Mouse (Mus musculus) CH12F3 (cell line): ENCODE results near the gene Arhgap45.
"Not testable (repeated sequence)": the region's sequence is repeated elsewhere in the genome, so short reads cannot be mapped to it uniquely, and the experiment has no call there.

ENCODE experiments used
- in situ Hi-C: fragments of 300-500 bp; cut with MboI; formaldehyde crosslinking; loops from 2 replicates; pipeline ENCODE4 v1.14.3; 2020; ENCODE audit warnings: low sequenced_read_pairs

The Arhgap45 gene

DNA sequence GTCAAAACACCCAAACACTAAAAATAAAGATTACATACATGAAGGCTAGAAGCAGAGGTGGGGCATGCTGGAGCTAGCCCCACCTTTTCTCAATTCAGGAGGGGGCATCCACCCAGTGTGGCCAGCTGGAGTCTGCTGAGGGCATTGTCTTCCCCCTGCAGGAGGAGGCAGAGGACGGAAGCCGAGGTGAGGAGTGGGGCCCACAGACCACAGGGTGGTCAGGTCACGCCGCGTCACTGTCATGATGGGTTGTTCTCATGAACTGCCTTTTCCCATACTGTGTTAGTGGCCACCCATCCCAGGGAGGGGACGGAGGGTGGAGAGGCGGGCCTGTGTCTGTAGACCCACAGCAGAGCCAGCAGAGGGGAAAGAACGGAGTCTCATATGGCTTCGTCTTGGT lies 13.7 kb downstream of the Arhgap45 start:
- in situ Hi-C loops: no loop called here

DNA sequence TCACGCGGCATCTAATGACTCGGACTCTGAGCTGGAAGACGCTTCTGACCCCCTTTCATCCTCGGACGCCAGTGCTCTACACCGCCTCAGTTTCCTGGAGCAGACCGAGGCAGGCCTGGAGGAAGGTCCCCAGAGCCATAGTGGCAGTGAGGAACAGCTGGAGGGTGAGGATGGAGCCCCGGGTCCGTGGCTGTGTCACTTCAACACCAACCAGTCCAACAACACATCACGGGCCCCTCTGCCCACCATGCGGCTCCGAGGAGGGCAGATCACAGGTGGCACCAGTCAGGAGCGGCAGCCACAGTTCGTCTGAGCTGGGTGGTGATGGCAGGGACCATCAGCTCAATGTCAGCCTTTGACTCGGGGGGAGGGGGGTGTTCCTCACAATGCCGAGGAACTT lies 14.3 kb downstream of the Arhgap45 start:
- in situ Hi-C loops: no loop called here

DNA sequence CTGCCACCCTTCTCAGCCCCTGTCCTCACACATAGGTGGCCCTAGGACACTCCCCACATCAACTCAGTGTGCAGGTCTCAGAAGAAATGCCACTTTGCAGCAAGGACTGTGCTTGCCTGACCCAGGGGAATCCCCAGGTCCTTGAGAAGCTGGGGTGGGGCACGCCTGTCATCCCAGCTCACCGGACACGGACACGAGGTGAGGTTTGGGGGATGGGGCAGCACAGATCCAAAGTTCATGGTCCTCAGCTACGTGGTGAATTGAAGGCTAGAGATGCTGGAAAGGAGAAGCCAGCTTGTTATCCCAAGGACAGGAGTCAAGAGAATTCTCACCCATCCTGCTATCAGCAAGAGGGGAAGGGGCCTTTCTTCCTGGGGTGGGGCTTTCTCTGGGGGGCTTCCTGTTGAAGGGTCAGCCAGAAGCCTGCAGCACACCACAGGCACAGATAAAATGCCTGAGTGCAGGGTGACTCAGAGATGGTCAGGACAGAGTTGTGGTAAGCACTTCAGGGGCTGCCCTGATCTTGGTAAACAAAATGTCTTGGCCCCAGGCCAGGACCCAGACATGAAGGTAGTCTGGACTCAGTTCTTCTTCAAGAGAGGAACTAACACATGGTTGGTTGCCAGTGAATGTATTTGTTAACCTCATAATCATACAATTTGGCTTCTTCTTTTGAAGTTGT lies 16.5 kb downstream of the Arhgap45 start:
- in situ Hi-C loops: no loop called here

DNA sequence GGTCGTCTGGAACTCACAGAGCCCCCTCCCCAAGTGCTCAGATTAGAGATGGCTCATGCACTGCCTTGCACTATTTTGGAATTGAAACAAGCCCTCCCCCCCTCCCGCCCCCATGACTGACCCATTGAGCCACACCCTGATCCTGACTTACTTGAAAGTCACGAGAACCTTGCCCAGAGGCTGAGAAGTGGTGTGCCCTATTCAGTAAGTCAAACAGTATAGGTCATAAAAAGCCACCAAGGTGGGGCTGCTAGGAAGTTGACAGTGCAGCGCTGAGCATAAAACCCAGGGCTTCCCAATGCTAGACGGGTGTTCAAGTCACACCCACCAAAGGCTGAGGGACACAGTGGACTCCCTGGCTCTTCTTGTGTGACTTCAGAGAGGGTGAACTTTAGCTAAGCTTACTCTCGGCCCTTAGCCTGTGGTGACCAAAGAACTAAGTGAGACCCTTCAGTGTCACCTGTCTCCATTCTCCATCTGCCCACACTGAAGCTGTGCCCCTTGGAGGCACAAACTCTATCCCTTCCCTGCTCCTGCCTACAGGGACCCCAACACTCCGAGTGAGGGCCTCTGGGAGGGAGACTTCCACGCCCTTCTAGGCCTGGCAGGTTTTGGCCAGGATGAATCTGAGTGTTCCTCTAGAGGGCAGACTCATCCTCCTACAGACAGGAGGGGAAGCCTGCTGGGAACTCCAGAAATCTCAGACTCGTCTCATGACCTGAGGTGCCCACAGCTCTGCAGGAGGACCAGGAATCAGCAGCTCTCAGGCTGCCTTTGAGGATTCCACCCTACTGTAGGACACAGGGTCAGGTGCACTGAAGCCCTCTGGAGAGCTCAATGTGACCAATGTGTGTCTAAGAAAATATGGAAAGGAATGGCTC lies 17.3 kb downstream of the Arhgap45 start:
- in situ Hi-C loops: no loop called here

DNA sequence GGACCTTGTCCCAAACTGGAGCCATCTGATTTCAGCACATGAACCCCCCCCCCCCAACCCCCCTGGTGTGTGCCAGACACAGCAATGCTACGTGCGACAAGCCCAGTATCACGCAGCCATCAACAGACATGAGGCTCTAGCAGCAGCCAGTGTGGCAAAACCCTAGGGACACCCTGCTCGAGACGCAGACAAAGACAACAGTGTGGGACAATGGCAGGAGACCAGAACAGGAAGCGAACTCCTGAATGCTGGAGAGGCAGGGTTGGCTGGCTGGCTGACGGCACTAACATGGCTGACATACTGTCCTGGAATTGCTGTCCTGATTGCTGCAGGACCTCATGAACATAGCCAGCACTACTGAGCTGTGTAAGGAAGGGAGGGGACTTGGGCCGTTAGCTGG lies 18.7 kb downstream of the Arhgap45 start:
- in situ Hi-C loops: no loop called here

DNA sequence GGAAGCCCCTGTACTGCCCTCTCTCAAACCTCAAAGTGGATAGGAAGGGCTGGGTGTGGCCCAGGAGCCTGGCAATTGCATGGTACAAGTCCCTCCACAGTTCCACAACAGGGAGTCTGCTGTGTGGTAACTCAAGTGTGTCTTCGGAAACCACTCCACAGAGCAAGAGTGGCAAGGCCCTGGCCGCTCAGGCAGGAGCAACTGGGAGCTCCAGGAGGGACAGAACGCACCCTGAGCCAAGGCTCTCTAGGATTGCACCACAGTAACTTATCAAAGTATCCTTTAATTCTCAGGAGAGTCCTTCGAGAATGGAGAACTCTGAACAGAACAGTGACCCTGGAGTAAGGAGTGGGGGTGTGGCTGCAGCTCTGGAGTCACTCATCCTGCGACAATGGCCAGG lies 19.2 kb downstream of the Arhgap45 start:
- in situ Hi-C loops: no loop called here

DNA sequence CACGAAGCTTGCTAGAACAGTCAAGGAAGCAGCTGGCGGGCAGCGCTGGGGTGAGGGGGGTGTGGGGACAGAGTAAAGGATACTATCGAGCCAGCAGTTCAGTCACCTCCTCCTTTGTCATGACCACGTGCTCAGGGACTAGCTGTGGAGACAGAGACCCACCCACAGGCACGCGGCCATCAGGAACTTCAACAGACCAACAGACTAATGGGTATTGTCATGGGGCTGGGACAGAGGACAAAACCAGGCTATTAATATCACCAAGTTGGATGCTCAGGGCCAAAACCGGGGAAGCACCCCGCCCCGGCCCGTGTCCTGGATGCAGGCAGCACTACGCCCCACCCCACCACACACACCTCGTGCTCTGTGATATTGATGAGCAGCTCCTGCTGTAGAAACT lies 20.4 kb downstream of the Arhgap45 start:
- in situ Hi-C loops: no loop called here

DNA sequence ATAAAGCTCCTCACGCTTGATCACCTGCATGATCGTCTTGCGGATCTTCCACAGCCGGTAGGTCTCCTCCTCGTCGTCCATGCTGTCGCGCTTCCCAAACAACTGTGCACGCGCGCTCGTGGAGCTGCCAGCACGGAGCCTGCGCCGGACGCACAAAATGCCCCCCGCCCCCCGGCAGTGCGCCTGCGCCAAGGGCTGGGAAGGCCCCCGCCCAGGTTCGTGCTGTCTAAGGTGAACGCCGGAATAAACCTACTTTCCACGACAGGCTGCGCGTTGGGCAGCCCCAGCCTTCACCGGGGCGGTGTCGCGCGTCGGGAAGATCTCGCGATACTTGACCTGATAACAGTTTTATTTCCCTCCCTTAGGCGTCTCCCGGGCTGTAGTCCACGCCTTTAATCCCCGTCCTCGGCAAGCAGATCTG lies 23.1 kb downstream of the Arhgap45 start, which contains the start of gene Polr2e:
Gene Polr2e (minus strand): TSS at position 237 of the 421 bp plus-strand sequence.
- in situ Hi-C loops: no loop called here

DNA sequence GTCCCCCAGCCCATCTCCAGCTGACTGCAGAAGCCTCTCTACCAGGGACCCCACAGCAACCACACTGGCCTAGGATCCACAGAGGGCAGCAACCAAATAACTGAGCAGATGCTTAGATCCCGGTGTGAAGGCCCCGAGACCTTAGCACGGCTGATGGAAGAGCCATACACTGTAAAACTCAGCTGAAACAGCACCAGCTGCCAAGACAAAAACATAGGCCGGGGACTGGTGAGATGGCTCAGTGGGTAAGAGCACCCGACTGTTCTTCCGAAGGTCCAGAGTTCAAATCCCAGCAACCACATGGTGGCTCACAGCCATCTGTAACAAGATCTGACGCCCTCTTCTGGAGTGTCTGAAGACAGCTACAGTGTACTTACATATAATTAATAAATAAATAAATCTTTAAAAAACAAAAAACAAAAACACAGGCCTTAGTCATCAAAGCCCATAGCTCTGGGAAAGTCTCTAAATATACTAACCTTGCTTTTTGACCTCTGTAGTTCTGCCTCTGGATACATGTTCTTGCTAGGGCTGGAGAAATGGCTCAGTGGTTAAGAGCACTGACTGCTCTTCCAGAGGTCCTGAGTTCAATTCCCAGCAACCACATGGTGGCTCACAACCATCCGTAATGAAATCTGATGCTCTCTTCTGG lies 25.1 kb downstream of the Arhgap45 start:
- in situ Hi-C loops: not testable (repeated sequence)

DNA sequence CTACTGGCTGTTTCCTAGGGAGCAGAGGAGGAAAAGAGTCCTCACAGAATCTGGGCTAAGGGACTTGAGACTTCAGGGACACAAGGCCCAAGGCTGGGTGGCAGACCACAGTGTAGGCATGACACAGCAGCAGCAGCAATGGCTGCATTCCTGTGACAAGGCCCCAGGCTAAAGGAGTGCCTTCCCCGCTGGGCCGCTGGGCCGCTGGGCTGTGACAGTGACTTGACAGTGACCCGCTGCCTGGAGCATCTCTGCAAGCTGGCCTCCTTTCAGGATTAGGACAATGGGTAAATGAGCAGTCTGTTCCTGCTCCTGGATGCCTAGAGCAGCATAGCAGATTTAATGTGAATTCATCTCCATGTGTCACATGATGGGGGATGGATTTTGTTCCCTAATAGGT lies 27.6 kb downstream of the Arhgap45 start:
- in situ Hi-C loops: no loop called here

DNA sequence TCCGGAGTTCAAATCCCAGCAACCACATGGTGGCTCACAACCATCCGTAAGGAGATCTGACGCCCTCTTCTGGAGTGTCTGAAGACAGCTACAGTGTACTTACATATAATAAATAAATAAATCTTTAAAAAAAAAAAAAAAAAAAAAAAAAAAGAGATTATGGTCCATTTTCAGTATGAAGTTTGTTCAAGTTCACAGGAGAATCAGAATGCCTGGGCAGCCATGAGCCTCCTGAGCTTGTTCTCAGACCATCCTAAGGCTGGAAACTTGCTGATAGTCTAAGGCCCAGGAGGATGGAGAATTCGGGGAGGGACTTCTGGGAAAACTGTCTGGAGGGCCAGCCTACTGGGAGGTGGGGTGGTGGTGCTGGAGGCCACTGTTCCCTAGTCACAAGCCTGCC lies 28.9 kb downstream of the Arhgap45 start:
- in situ Hi-C loops: not testable (repeated sequence)

DNA sequence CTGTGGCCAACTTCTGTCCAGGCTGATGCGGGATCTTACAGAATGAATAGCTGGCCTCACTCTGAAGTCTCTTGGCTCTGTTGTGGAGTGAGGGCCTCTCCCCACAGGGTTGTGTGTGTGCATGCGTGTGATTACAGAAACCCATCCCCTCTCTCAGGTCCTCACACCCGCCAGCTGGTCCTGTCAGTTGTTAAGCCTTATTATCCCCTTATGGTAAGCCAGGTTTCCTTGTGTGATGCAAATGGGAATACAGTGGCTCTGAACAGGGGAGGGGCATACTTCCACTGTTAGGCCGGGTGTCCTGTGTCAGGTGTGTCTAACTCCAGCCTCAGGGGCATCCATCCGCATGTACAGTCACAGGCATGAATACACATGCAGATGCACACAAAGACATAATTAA lies 29.3 kb downstream of the Arhgap45 start:
- in situ Hi-C loops: no loop called here

DNA sequence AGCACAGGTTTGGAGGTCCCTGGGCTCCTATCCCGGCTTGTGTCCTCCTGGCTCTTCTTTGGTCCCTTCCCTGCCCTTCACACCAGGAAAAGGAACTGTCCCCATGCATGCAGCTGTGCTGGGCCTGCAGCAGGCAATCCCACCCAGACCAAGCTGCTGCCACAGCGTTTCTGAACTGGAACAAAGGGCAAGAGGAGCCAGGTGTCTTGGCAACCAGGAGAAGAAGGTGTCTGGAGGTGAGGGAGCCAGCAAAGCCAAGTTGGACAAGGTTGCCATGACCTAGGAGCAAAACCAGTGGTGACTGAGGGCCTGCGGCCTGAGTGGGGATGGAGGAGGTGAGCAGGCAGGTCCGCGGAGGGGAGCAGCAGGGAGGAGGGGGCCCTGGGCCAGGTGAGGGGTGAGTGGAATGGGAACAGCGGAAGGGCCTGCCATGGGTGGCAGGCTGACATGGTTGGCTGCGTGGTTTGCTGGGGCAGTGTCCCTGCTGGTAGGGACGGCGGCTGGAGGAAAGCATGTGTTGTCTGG lies 30.6 kb downstream of the Arhgap45 start, which contains the start of gene Gpx4:
Gene Gpx4 (plus strand): TSS at position 126 of the 525 bp plus-strand sequence.
- in situ Hi-C loops: no loop called here

DNA sequence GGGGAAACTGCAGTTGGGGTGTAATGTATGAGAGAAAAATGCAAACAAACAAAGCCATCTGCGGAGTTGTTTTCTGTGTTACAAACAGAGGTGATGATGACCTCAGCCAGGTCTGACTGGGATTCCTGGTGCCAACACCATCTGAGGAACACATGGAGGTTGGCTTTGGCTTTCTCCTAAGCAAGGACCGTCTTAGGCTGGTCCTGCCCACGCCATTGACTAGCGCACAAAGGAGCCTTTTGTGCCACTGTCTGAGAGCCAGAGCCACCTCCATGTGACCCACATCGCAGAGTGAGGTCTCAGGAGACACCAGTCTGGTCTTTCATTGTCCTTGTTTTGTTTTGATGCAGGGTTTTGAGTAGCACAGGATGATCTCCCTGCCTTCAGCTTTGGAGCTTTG lies 31.9 kb downstream of the Arhgap45 start:
- in situ Hi-C loops: no loop called here

DNA sequence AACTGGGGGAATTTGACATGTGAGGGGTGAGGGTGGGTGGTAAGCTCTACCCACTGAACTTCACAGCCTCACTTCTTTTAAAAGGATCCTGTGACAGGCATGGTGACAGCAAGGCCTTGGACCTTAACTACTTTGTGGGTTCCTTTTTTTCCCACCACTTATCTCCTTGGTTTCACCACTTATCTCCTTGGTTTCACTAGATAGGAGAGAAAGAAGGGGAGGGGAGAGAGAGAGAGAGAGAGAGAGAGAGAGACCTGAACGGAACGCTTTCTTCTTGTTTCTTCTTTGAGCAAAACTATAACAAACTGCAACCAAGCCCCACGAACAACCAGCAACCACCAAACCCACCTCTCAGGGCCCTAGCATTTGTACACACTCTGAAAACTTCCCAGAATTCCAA lies 32.4 kb downstream of the Arhgap45 start:
- in situ Hi-C loops: no loop called here

DNA sequence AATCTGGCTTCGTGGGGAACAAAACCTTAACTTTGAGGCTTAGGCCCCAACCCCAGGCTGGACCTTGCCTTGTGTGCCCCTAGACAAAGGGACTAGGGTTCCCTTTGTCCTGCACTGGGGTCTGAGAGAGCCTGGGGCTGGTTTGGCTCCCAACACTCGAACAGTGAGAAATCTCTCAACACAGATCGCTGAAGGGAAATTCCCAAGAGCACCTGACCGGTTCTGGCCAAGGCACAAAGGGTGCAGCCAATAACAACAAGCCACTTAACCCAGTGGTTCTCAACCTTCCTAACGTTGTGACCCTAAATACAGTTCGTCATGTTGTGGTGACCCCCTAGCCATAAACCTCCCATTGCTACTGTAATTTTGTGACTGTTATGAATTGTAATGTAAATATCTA lies 33.8 kb downstream of the Arhgap45 start:
- in situ Hi-C loops: no loop called here

DNA sequence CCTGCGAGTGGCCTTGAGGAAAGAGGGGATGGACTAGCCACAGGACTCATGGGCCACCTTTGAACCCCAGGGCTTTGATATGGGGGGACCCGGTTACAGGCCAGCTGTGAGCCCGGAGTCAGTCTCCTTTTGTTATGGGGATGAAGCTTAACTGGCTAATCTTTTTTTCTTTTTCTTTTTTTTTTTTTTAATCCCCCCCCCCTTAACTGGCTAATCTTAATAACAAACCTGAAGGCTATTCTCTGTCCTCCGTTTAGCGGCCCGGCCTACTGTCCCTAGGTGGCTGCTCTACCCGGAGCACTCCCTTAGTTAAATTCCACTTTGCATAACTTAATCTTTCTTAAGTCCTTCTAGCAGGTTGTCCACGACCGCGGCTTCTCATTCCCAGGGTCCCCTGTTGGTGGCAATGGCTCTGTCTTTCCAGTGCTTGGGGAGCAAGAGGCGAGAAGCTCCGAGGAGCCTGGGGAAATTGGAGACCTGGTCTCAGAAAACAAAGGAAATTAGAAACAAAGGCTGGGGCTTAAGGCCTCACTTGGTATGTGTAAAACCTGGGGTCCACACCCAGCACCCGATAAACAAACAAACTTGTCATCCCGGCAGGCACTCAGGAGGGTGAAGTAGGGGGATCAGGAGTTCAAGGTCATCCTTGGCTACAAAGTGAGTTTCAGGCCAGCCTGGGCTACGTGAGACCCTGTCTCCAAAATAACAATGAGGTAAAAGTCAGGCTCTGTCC lies 34.6 kb downstream of the Arhgap45 start:
- in situ Hi-C loops: no loop called here

DNA sequence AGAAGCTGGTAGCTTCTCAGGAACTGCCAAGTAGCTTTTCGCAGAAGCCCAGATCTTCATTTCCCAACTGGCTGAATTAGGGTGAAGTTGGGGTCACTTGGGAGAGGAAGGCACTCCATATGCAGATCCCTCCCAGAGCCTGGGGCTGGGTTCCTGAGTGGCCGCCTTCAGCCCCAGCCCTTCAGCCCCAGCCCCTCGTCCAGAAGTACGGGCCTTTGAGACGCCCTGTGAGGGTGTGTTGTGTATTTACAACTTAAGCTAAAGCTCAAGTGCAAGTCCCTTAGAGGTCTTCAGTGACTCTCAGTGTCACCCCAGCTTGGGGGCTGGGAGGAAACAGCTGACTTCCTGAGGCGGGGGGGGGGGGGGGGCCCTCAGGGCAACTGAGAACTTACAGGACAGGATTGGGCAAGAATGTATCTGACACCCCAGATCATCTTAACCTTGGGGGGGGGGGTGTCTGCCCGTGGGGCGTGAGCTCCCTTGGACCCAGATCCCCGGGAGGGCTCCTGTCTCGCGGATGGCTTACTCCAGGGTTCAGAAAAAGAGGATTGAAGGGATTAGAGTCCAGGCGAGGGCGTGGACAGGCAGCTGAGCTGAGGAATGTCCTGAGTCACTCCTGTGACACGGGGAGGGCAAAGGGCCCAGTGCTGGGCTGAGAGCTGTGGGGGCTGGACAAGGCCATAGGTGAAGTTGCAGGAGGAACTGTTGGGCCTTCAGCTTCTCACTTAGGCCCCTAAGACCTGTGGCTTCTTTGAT lies 35.3 kb downstream of the Arhgap45 start:
- in situ Hi-C loops: no loop called here

DNA sequence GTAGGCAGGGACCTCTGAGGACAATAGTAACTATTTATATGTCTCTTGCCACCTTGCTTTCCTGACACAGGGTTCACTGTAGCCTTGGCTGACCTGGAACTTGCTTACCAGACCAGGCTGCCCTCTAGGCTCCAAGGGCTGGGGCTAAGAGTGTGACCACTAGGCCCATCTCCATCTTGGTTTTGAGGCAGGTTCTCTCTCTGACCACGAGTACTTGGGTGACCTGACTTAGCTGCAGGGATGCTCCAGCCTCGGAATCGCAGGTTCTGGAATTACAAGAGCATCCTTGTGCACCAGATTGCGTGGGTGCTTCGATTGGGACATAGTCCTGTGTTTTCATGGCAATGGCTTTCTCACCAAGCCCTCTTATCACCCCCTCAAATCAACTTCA lies 35.9 kb downstream of the Arhgap45 start:
- in situ Hi-C loops: no loop called here

DNA sequence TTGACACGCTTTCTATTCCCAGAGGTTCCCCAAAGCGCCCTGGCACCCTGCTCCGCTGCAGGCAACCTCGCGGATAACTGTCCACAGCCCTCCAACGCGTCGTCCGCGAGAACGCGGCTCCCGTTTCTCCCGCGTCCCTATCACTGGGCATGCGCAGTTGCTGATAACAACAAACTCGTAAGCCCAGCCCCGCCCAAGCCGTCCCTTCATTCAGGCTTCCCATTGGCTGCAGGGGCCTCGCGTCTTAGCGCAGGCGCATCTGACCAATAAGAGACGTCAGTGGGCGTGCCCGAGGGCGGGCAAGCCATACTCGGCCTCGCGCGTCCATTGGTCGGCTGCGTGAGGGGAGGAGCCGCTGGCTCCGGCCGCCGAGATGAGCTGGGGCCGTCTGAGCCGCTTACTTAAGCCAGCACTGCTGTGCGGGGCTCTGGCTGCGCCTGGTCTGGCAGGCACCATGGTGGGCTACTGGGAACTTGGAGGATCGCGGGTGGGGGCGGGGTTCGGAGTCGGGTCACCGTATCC lies 36.9 kb downstream of the Arhgap45 start:
- in situ Hi-C loops: no loop called here
